Mouse (Mus musculus) midbrain, embryonic 13.5 days (tissue): ENCODE measurements around the gene Coq2. TPM values are rescaled to one million over a fixed set of nuclear protein-coding genes. Genes with fewer than 3 reads are reported as not detected.

ENCODE experiments used
- ATAC-seq: fragments of 200-750 bp; cut with Nextera tagmentation; 2 replicates; pipeline ENCODE4 v1.8.0; 2017; ENCODE audit warnings: mild to moderate bottlenecking, moderate TSS enrichment, moderate library complexity
- H3K27ac ChIP-seq: fragments of 300-500 bp; sonication (generic); 2 replicates; pipeline ENCODE4 v1.5.1; 2015; ENCODE audit warnings: inconsistent platforms, mild to moderate bottlenecking, moderate library complexity
- H3K27me3 ChIP-seq: fragments of 300-500 bp; sonication (generic); 2 replicates; pipeline ENCODE4 v1.6.1; 2015; ENCODE audit warnings: mild to moderate bottlenecking, inconsistent platforms
- H3K36me3 ChIP-seq: fragments of 300-500 bp; sonication (generic); 2 replicates; pipeline ENCODE4 v1.6.1; 2015; ENCODE audit warnings: mild to moderate bottlenecking, inconsistent platforms
- H3K4me1 ChIP-seq: fragments of 300-500 bp; sonication (generic); replicated peaks from 2 replicates; pipeline ENCODE4 v1.6.1; 2015; ENCODE audit warnings: inconsistent platforms
- H3K4me2 ChIP-seq: fragments of 300-500 bp; sonication (generic); replicated peaks from 2 replicates; pipeline ENCODE4 v1.6.1; 2015; ENCODE audit warnings: moderate library complexity, mild to moderate bottlenecking, inconsistent platforms
- H3K4me3 ChIP-seq: fragments of 300-500 bp; sonication (generic); replicated peaks from 2 replicates; pipeline ENCODE4 v1.5.1; 2015; ENCODE audit warnings: mild to moderate bottlenecking, inconsistent platforms
- H3K9ac ChIP-seq: fragments of 300-500 bp; sonication (generic); replicated peaks from 2 replicates; pipeline ENCODE4 v1.6.1; 2015; ENCODE audit warnings: mild to moderate bottlenecking, inconsistent platforms
- H3K9me3 ChIP-seq: fragments of 300-500 bp; sonication (generic); 2 replicates; pipeline ENCODE4 v1.6.1; 2016; ENCODE audit warnings: mild to moderate bottlenecking, inconsistent platforms
- WGBS: fragments of 180-500 bp; shearing (Covaris S2); methylation state at CpG from one replicate; pipeline ENCODE4 v1.1.7; 2015; 5-methylcytosine and 5-hydroxymethylcytosine counted together
- polyA plus RNA-seq: library from polyadenylated mRNA; unstranded; fragments of >200 nt; fragmentation: Nextera tagmentation; extraction: Ambion mirVana; gene quantifications from 2 replicates; pipeline ENCODE4 v1.2.1, GENCODE M21; 2015

The Coq2 gene
- polyA plus RNA-seq, 1 experiment from 2014 or later: 47.9 TPM

- 66% methylated on average over 4 of the region's 4 CpGs for WGBS
- Histone ChIP-seq H3K27ac (no peak overlapping the region), H3K4me1 (no peaks in the 10 kb centered on the region), H3K4me3 (no peak overlapping the region), H3K27me3 (no peaks in the 10 kb centered on the region), H3K4me2 (no peak overlapping the region), H3K9ac (no peak overlapping the region), H3K9me3 (no peaks in the 10 kb centered on the region), H3K36me3 (no peaks in the 10 kb centered on the region)
- ATAC-seq: no peak
Measured at GRCm38 (mm10) chr5:100685631-100686030, 10.7 kb upstream of the Coq2 start.

- no peak for ATAC-seq
- no peak overlapping the region for H3K9ac ChIP-seq
- no peaks in the 10 kb centered on the region for H3K9me3 ChIP-seq
- 74% methylated on average over 6 of the region's 6 CpGs for WGBS
- no peak overlapping the region for H3K27ac ChIP-seq
- no peaks in the 10 kb centered on the region for H3K27me3 ChIP-seq
- H3K36me3 ChIP-seq: no peaks in the 10 kb centered on the region
- no peak overlapping the region for H3K4me2 ChIP-seq
- no peak overlapping the region for H3K4me3 ChIP-seq
- H3K4me1 ChIP-seq: no peaks in the 10 kb centered on the region
Measured at GRCm38 (mm10) chr5:100680542-100680933, 5.6 kb upstream of the Coq2 start.

GRCm38 (mm10) chr5:100679911-100680541 lies 5.1 kb upstream of the Coq2 start:
- Histone ChIP-seq H3K27me3 (no peaks in the 10 kb centered on the region), H3K9ac (no peak overlapping the region), H3K27ac (no peak overlapping the region), H3K4me3 (no peak overlapping the region), H3K4me2 (no peak overlapping the region), H3K4me1 (0 out of 2 replicates have a peak, but pooled peaks cover 2% of the 10 kb centered on the region), H3K36me3 (no peaks in the 10 kb centered on the region), H3K9me3 (no peaks in the 10 kb centered on the region)
- ATAC-seq: no peak
- 69% methylated on average over 18 of the region's 18 CpGs for WGBS

- Histone ChIP-seq H3K4me1 (peaks cover 23% of the 10 kb centered on the region), H3K36me3 (0 out of 2 replicates have a peak, but pooled peaks cover 3% of the 10 kb centered on the region), H3K27ac (peak overlapping the region; percentile 64), H3K9me3 (no peaks in the 10 kb centered on the region), H3K4me2 (peak overlapping the region; percentile 72), H3K27me3 (no peaks in the 10 kb centered on the region), H3K4me3 (peak overlapping the region; percentile 80), H3K9ac (peak overlapping the region; percentile 93)
- peak; percentile 97 for ATAC-seq
- WGBS: under 1% methylated on average over 71 of the region's 71 CpGs
Measured at GRCm38 (mm10) chr5:100673745-100674486, 1.0 kb downstream of the Coq2 start.

GRCm38 (mm10) chr5:100672403-100672802 lies 2.5 kb downstream of the Coq2 start:
- H3K4me2 ChIP-seq: no peak overlapping the region
- H3K36me3 ChIP-seq: peaks cover 11% of the 10 kb centered on the region; the same call in 1 of the 2 replicates
- no peak overlapping the region for H3K27ac ChIP-seq
- H3K4me1 ChIP-seq: peaks cover 23% of the 10 kb centered on the region
- H3K4me3 ChIP-seq: no peak overlapping the region
- ATAC-seq: no peak
- 88% methylated on average over 4 of the region's 4 CpGs for WGBS
- H3K27me3 ChIP-seq: no peaks in the 10 kb centered on the region
- no peaks in the 10 kb centered on the region for H3K9me3 ChIP-seq
- no peak overlapping the region for H3K9ac ChIP-seq

- WGBS: 92% methylated on average over 3 of the region's 3 CpGs
- no peak overlapping the region for H3K4me3 ChIP-seq
- no peak overlapping the region for H3K4me2 ChIP-seq
- no peak for ATAC-seq
- H3K4me1 ChIP-seq: peaks cover 23% of the 10 kb centered on the region
- H3K9me3 ChIP-seq: no peaks in the 10 kb centered on the region
- no peak overlapping the region for H3K27ac ChIP-seq
- H3K9ac ChIP-seq: no peak overlapping the region
- H3K27me3 ChIP-seq: no peaks in the 10 kb centered on the region
- H3K36me3 ChIP-seq: peaks cover 14% of the 10 kb centered on the region; the same call in 1 of the 2 replicates
Measured at GRCm38 (mm10) chr5:100671897-100672296, 3.0 kb downstream of the Coq2 start.

- no peaks in the 10 kb centered on the region for H3K9me3 ChIP-seq
- 30% methylated on average over 5 of the region's 5 CpGs for WGBS
- ATAC-seq: no peak
- peaks cover 16% of the 10 kb centered on the region for H3K36me3 ChIP-seq
- H3K9ac ChIP-seq: no peak overlapping the region
- H3K27me3 ChIP-seq: no peaks in the 10 kb centered on the region
- H3K4me2 ChIP-seq: no peak overlapping the region
- H3K4me3 ChIP-seq: no peak overlapping the region
- peaks cover 23% of the 10 kb centered on the region for H3K4me1 ChIP-seq
- no peak overlapping the region for H3K27ac ChIP-seq
Measured at GRCm38 (mm10) chr5:100671398-100671797, 3.5 kb downstream of the Coq2 start.

GRCm38 (mm10) chr5:100666965-100667364 lies 8.0 kb downstream of the Coq2 start:
- Histone ChIP-seq H3K4me2 (no peak overlapping the region), H3K27ac (no peak overlapping the region), H3K27me3 (no peaks in the 10 kb centered on the region), H3K36me3 (peaks cover 38% of the 10 kb centered on the region), H3K4me1 (no peaks in the 10 kb centered on the region), H3K9me3 (no peaks in the 10 kb centered on the region), H3K4me3 (no peak overlapping the region), H3K9ac (no peak overlapping the region)
- no peak for ATAC-seq
- WGBS: 91% methylated on average over 1 of the region's 1 CpGs

- Histone ChIP-seq H3K4me3 (no peak overlapping the region), H3K4me1 (no peaks in the 10 kb centered on the region), H3K9me3 (no peaks in the 10 kb centered on the region), H3K4me2 (no peak overlapping the region), H3K36me3 (peaks cover 61% of the 10 kb centered on the region), H3K27me3 (no peaks in the 10 kb centered on the region), H3K27ac (no peak overlapping the region), H3K9ac (no peak overlapping the region)
- 64% methylated on average over 5 of the region's 5 CpGs for WGBS
- no peak for ATAC-seq
Measured at GRCm38 (mm10) chr5:100663854-100664253, 11.1 kb downstream of the Coq2 start.

GRCm38 (mm10) chr5:100663011-100663410 lies 11.9 kb downstream of the Coq2 start:
- H3K27ac ChIP-seq: no peak overlapping the region
- H3K36me3 ChIP-seq: peaks cover 67% of the 10 kb centered on the region

GRCm38 (mm10) chr5:100658460-100658859 lies 16.5 kb downstream of the Coq2 start:
- Histone ChIP-seq H3K9ac (no peak overlapping the region), H3K4me3 (no peak overlapping the region), H3K4me2 (no peak overlapping the region), H3K36me3 (peaks cover 85% of the 10 kb centered on the region), H3K4me1 (no peaks in the 10 kb centered on the region), H3K27me3 (no peaks in the 10 kb centered on the region), H3K27ac (no peak overlapping the region), H3K9me3 (no peaks in the 10 kb centered on the region)
- WGBS: 94% methylated on average over 6 of the region's 6 CpGs
- no peak for ATAC-seq

More at GRCm38 (mm10) chr5:100663011-100663410, 11.9 kb downstream of the Coq2 start:
- ATAC-seq: no peak
- Histone ChIP-seq H3K4me3 (no peak overlapping the region), H3K9ac (no peak overlapping the region), H3K27me3 (no peaks in the 10 kb centered on the region), H3K9me3 (no peaks in the 10 kb centered on the region), H3K4me2 (no peak overlapping the region), H3K4me1 (no peaks in the 10 kb centered on the region)
- WGBS: 95% methylated on average over 6 of the region's 6 CpGs

- no peak overlapping the region for H3K9ac ChIP-seq
- WGBS: 81% methylated on average over 6 of the region's 6 CpGs
- H3K4me2 ChIP-seq: no peak overlapping the region
- no peaks in the 10 kb centered on the region for H3K4me1 ChIP-seq
- H3K9me3 ChIP-seq: no peaks in the 10 kb centered on the region
- no peak for ATAC-seq
- peaks cover 69% of the 10 kb centered on the region for H3K36me3 ChIP-seq
- H3K4me3 ChIP-seq: no peak overlapping the region
- H3K27ac ChIP-seq: no peak overlapping the region
- no peaks in the 10 kb centered on the region for H3K27me3 ChIP-seq
Measured at GRCm38 (mm10) chr5:100656352-100656751, 18.6 kb downstream of the Coq2 start.
